Mouse (Mus musculus): ENCODE results near the gene 1700001C19Rik. TPM values are rescaled to one million over a fixed set of nuclear protein-coding genes. Genes with fewer than 3 reads are reported as not detected.

Gene 1700001C19Rik
- polyA plus RNA-seq, 1 experiment from 2014 or later: 0.86 TPM

GRCm38 (mm10) chr17:47452886-47453285 lies 15.7 kb upstream of the 1700001C19Rik start:
- H3K9ac ChIP-seq (replicated peaks; ENCODE audit: low read depth, low read length): no peak overlapping the region
- H3K9me3 ChIP-seq (ENCODE audit: control insufficient read depth, low read length): no peaks in the 10 kb centered on the region
- no peaks in the 10 kb centered on the region for H3K36me3 ChIP-seq (ENCODE audit: control insufficient read depth, insufficient read depth)
- no peaks in the 10 kb centered on the region for H3K27me3 ChIP-seq (replicated peaks; ENCODE audit: control insufficient read depth, insufficient read depth, low read length)
- H3K4me2 ChIP-seq (ENCODE audit: low read length): no peak overlapping the region
- no peak overlapping the region for H3K4me3 ChIP-seq (replicated peaks; ENCODE audit: low read length)
- no peak overlapping the region for H3K27ac ChIP-seq (ENCODE audit: low read length)
- 55% methylated on average over 7 of the region's 7 CpGs for WGBS
- no peaks in the 10 kb centered on the region for H3K4me1 ChIP-seq (replicated peaks; ENCODE audit: control insufficient read depth, insufficient read depth, low read length)
- no peak for ATAC-seq

- Histone ChIP-seq H3K4me1 (replicated peaks; ENCODE audit: control insufficient read depth, insufficient read depth, low read length) (no peaks in the 10 kb centered on the region), H3K4me3 (replicated peaks; ENCODE audit: low read length) (no peak overlapping the region), H3K27ac (ENCODE audit: low read length) (no peak overlapping the region), H3K36me3 (ENCODE audit: control insufficient read depth, insufficient read depth) (no peaks in the 10 kb centered on the region), H3K9me3 (ENCODE audit: control insufficient read depth, low read length) (no peaks in the 10 kb centered on the region), H3K9ac (replicated peaks; ENCODE audit: low read depth, low read length) (no peak overlapping the region), H3K4me2 (ENCODE audit: low read length) (no peak overlapping the region), H3K27me3 (replicated peaks; ENCODE audit: control insufficient read depth, insufficient read depth, low read length) (no peaks in the 10 kb centered on the region)
- ATAC-seq: no peak
- WGBS: 83% methylated on average over 12 of the region's 12 CpGs
Measured at GRCm38 (mm10) chr17:47450880-47451565, 13.8 kb upstream of the 1700001C19Rik start.

GRCm38 (mm10) chr17:47450239-47450638 lies 13.1 kb upstream of the 1700001C19Rik start:
- H3K27me3 ChIP-seq (replicated peaks; ENCODE audit: control insufficient read depth, insufficient read depth, low read length): no peaks in the 10 kb centered on the region
- H3K27ac ChIP-seq (ENCODE audit: low read length): no peak overlapping the region
- H3K4me3 ChIP-seq (replicated peaks; ENCODE audit: low read length): no peak overlapping the region
- H3K9me3 ChIP-seq (ENCODE audit: control insufficient read depth, low read length): no peaks in the 10 kb centered on the region
- H3K4me1 ChIP-seq (replicated peaks; ENCODE audit: control insufficient read depth, insufficient read depth, low read length): no peaks in the 10 kb centered on the region
- no peak overlapping the region for H3K4me2 ChIP-seq (ENCODE audit: low read length)
- no peak overlapping the region for H3K9ac ChIP-seq (replicated peaks; ENCODE audit: low read depth, low read length)
- no peak for ATAC-seq
- WGBS: 47% methylated on average over 7 of the region's 7 CpGs
- no peaks in the 10 kb centered on the region for H3K36me3 ChIP-seq (ENCODE audit: control insufficient read depth, insufficient read depth)

- H3K27me3 ChIP-seq (replicated peaks; ENCODE audit: control insufficient read depth, insufficient read depth, low read length): no peaks in the 10 kb centered on the region
- H3K27ac ChIP-seq (ENCODE audit: low read length): no peak overlapping the region
- H3K4me1 ChIP-seq (replicated peaks; ENCODE audit: control insufficient read depth, insufficient read depth, low read length): no peaks in the 10 kb centered on the region
- no peaks in the 10 kb centered on the region for H3K36me3 ChIP-seq (ENCODE audit: control insufficient read depth, insufficient read depth)
- H3K9me3 ChIP-seq (ENCODE audit: control insufficient read depth, low read length): no peaks in the 10 kb centered on the region
- no peak overlapping the region for H3K4me3 ChIP-seq (replicated peaks; ENCODE audit: low read length)
- no peak for ATAC-seq
- H3K4me2 ChIP-seq (ENCODE audit: low read length): no peak overlapping the region
- no peak overlapping the region for H3K9ac ChIP-seq (replicated peaks; ENCODE audit: low read depth, low read length)
- 73% methylated on average over 5 of the region's 5 CpGs for WGBS
Measured at GRCm38 (mm10) chr17:47449432-47449831, 12.3 kb upstream of the 1700001C19Rik start.

GRCm38 (mm10) chr17:47448523-47449372 lies 11.6 kb upstream of the 1700001C19Rik start:
- ATAC-seq: no peak
- 46% methylated on average over 8 of the region's 8 CpGs for WGBS
- H3K4me1 ChIP-seq (replicated peaks; ENCODE audit: control insufficient read depth, insufficient read depth, low read length): no peaks in the 10 kb centered on the region

GRCm38 (mm10) chr17:47446561-47446960 lies 9.4 kb upstream of the 1700001C19Rik start:
- no peak for ATAC-seq
- no peaks in the 10 kb centered on the region for H3K27me3 ChIP-seq (replicated peaks; ENCODE audit: control insufficient read depth, insufficient read depth, low read length)
- 92% methylated on average over 11 of the region's 11 CpGs for WGBS
- H3K36me3 ChIP-seq (ENCODE audit: control insufficient read depth, insufficient read depth): no peaks in the 10 kb centered on the region
- H3K9ac ChIP-seq (replicated peaks; ENCODE audit: low read depth, low read length): no peak overlapping the region
- H3K4me3 ChIP-seq (replicated peaks; ENCODE audit: low read length): no peak overlapping the region
- no peak overlapping the region for H3K27ac ChIP-seq (ENCODE audit: low read length)
- no peaks in the 10 kb centered on the region for H3K9me3 ChIP-seq (ENCODE audit: control insufficient read depth, low read length)
- no peak overlapping the region for H3K4me2 ChIP-seq (ENCODE audit: low read length)
- no peaks in the 10 kb centered on the region for H3K4me1 ChIP-seq (replicated peaks; ENCODE audit: control insufficient read depth, insufficient read depth, low read length)

More at GRCm38 (mm10) chr17:47448523-47449372, 11.6 kb upstream of the 1700001C19Rik start:
- Histone ChIP-seq H3K4me3 (replicated peaks; ENCODE audit: low read length) (no peak overlapping the region), H3K27ac (ENCODE audit: low read length) (no peak overlapping the region), H3K9ac (replicated peaks; ENCODE audit: low read depth, low read length) (no peak overlapping the region), H3K36me3 (ENCODE audit: control insufficient read depth, insufficient read depth) (no peaks in the 10 kb centered on the region), H3K4me2 (ENCODE audit: low read length) (no peak overlapping the region), H3K27me3 (replicated peaks; ENCODE audit: control insufficient read depth, insufficient read depth, low read length) (no peaks in the 10 kb centered on the region), H3K9me3 (ENCODE audit: control insufficient read depth, low read length) (no peaks in the 10 kb centered on the region)

GRCm38 (mm10) chr17:47446025-47446424 lies 8.8 kb upstream of the 1700001C19Rik start:
- Histone ChIP-seq H3K4me3 (replicated peaks; ENCODE audit: low read length) (no peak overlapping the region), H3K4me2 (ENCODE audit: low read length) (no peak overlapping the region), H3K4me1 (replicated peaks; ENCODE audit: control insufficient read depth, insufficient read depth, low read length) (no peaks in the 10 kb centered on the region), H3K9ac (replicated peaks; ENCODE audit: low read depth, low read length) (no peak overlapping the region), H3K27me3 (replicated peaks; ENCODE audit: control insufficient read depth, insufficient read depth, low read length) (no peaks in the 10 kb centered on the region), H3K27ac (ENCODE audit: low read length) (no peak overlapping the region), H3K36me3 (ENCODE audit: control insufficient read depth, insufficient read depth) (no peaks in the 10 kb centered on the region), H3K9me3 (ENCODE audit: control insufficient read depth, low read length) (no peaks in the 10 kb centered on the region)
- ATAC-seq: no peak
- WGBS: 81% methylated on average over 9 of the region's 9 CpGs

- WGBS: 85% methylated on average over 11 of the region's 11 CpGs
- Histone ChIP-seq H3K4me2 (ENCODE audit: low read length) (no peak overlapping the region), H3K4me1 (replicated peaks; ENCODE audit: control insufficient read depth, insufficient read depth, low read length) (no peaks in the 10 kb centered on the region), H3K9me3 (ENCODE audit: control insufficient read depth, low read length) (no peaks in the 10 kb centered on the region), H3K9ac (replicated peaks; ENCODE audit: low read depth, low read length) (no peak overlapping the region), H3K36me3 (ENCODE audit: control insufficient read depth, insufficient read depth) (no peaks in the 10 kb centered on the region), H3K27ac (ENCODE audit: low read length) (no peak overlapping the region), H3K27me3 (replicated peaks; ENCODE audit: control insufficient read depth, insufficient read depth, low read length) (0 out of 2 replicates have a peak, but pooled peaks cover 2% of the 10 kb centered on the region), H3K4me3 (replicated peaks; ENCODE audit: low read length) (no peak overlapping the region)
- ATAC-seq: no peak
Measured at GRCm38 (mm10) chr17:47445518-47445917, 8.3 kb upstream of the 1700001C19Rik start.

- ATAC-seq: no peak
- Histone ChIP-seq H3K36me3 (ENCODE audit: control insufficient read depth, insufficient read depth) (no peaks in the 10 kb centered on the region), H3K4me1 (replicated peaks; ENCODE audit: control insufficient read depth, insufficient read depth, low read length) (peaks cover 5% of the 10 kb centered on the region; the same call in 1 of the 2 replicates), H3K9me3 (ENCODE audit: control insufficient read depth, low read length) (no peaks in the 10 kb centered on the region), H3K27ac (ENCODE audit: low read length) (no peak overlapping the region), H3K4me2 (ENCODE audit: low read length) (no peak overlapping the region), H3K4me3 (replicated peaks; ENCODE audit: low read length) (no peak overlapping the region), H3K9ac (replicated peaks; ENCODE audit: low read depth, low read length) (no peak overlapping the region), H3K27me3 (replicated peaks; ENCODE audit: control insufficient read depth, insufficient read depth, low read length) (0 out of 2 replicates have a peak, but pooled peaks cover 2% of the 10 kb centered on the region)
- WGBS: 76% methylated on average over 6 of the region's 6 CpGs
Measured at GRCm38 (mm10) chr17:47444113-47444512, 6.9 kb upstream of the 1700001C19Rik start.

Data from forebrain, embryonic 16.5 days (tissue).